In the genomic region with DNA sequence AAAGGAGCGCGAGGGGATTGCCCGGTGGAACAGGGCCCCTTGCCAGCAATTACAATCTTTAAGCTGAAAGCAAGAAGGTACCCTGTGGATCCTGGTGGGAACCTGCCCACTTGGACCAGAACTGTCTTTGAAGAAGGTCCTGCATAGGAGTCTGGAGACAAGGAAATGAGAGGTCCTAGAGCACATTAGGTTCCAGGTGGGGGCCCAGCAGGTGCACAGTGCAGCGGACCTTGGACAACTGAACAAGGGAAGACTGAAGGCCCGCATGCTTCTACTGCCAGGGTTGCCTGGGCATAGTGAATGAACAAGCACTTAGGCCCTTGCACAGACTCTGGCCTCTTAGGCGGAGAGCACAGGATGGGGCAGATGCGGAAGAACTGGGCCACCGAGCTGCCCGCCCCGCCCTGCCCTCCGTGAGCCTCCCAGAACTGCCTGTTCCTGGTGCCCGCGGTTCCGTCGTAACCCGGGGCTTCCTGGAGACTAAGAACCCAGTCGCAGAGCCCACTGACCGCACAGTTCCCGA, we compare ENCODE assay signal across 7 mouse cellular contexts. TPM values are rescaled to one million over a fixed set of nuclear protein-coding genes. Genes with fewer than 3 reads are reported as not detected.
DNase-seq lines count a peak whose midpoint lies in the region; ATAC-seq lines count a peak whose summit lies in the region.

No protein-coding gene starts in this region.

- intact Hi-C loops in gastrocnemius, postnatal 36 days (cut with DNase I), result no loop called here

- peak overlapping the region; percentile 71 for H3K27ac ChIP-seq in neural tube, embryonic 15.5 days (replicated peaks)

- 5% methylated on average over 19 of the region's 19 CpGs for WGBS in neural tube, embryonic 15.5 days

- H3K9me3 ChIP-seq in neural tube, embryonic 15.5 days (replicated peaks), result no peaks in the 10 kb centered on the region

- no peaks in the 10 kb centered on the region for H3K36me3 ChIP-seq in neural tube, embryonic 15.5 days

- peak; percentile 54 to 63 for ATAC-seq in hematopoietic stem cell, adult 5-6 weeks (replicated peaks in 1 of 2; ENCODE audit: insufficient read depth in 1 of 2, low FRiP score in 2 of 2, low TSS enrichment in 1 of 2, low read depth in 1 of 2, poor library complexity in 2 of 2, severe bottlenecking in 2 of 2)
- ATAC-seq in neural tube, embryonic 15.5 days (ENCODE audit: low FRiP score), result peak; percentile 56

- DNase-seq in spleen, postnatal 36 days (ENCODE audit: low spot score in 2 of 2), result peak; percentile 65 to 67
- no peak for DNase-seq in spleen, adult 12 weeks (ENCODE audit: low spot score)
- DNase-seq in cerebellum, postnatal 25 days, result peak; percentile 64 to 65
- DNase-seq in liver, result peak; percentile 68
- DNase-seq in gastrocnemius, postnatal 36 days, result no peak

- peak overlapping the region; percentile 72 for H3K4me3 ChIP-seq in neural tube, embryonic 15.5 days (replicated peaks)

- H3K9ac ChIP-seq in neural tube, embryonic 15.5 days (replicated peaks), result peak overlapping the region; percentile 75

- 0 out of 2 replicates have a peak, but pooled peaks cover 4% of the 10 kb centered on the region for H3K27me3 ChIP-seq in neural tube, embryonic 15.5 days (replicated peaks)

- peak overlapping the region; percentile 94 for H3K4me2 ChIP-seq in neural tube, embryonic 15.5 days

- H3K4me1 ChIP-seq in neural tube, embryonic 15.5 days, result peaks cover 26% of the 10 kb centered on the region

RNA-seq across cellular contexts. Expression of a gene that starts 0.6 kb away (rescaled TPM):
- 89.9 and 103 TPM in 2 replicates for total RNA-seq in hematopoietic stem cell, adult 5-6 weeks (2017)
- 43.9 and 46.8 TPM in 2 replicates for polyA plus RNA-seq in neural tube, embryonic 15.5 days (2015; fragmentation: Nextera tagmentation; extraction: Ambion mirVana)
- total RNA-seq in gastrocnemius, postnatal 36 days (2021), result 1 to 10 TPM; 2.2 to 2.4 TPM

RNA-seq across cellular contexts. Expression of a gene that starts 15.1 kb away (rescaled TPM):
- 136 and 149 TPM in 2 replicates for total RNA-seq in hematopoietic stem cell, adult 5-6 weeks (2017)
- 75.0 and 76.4 TPM in 2 replicates for polyA plus RNA-seq in neural tube, embryonic 15.5 days (2015; fragmentation: Nextera tagmentation; extraction: Ambion mirVana)
- total RNA-seq in gastrocnemius, postnatal 36 days (2021), result 10 to 100 TPM; 22.4 to 28.8 TPM

RNA-seq across cellular contexts. Expression of a gene that starts 15.1 kb away (rescaled TPM):
- total RNA-seq in hematopoietic stem cell, adult 5-6 weeks (2017), result 39.8 and 53.3 TPM in 2 replicates
- polyA plus RNA-seq in neural tube, embryonic 15.5 days (2015; fragmentation: Nextera tagmentation; extraction: Ambion mirVana), result 21.3 and 26.2 TPM in 2 replicates
- 10 to 100 TPM; 19.4 to 19.5 TPM for total RNA-seq in gastrocnemius, postnatal 36 days (2021)

RNA-seq across cellular contexts. Expression of a gene that starts 27.7 kb away (rescaled TPM):
- 22.3 and 28.9 TPM in 2 replicates for total RNA-seq in hematopoietic stem cell, adult 5-6 weeks (2017)
- polyA plus RNA-seq in neural tube, embryonic 15.5 days (2015; fragmentation: Nextera tagmentation; extraction: Ambion mirVana), result 38.6 and 41.7 TPM in 2 replicates
- 1 to 10 TPM; 3.1 to 3.5 TPM for total RNA-seq in gastrocnemius, postnatal 36 days (2021)

RNA-seq across cellular contexts. Expression of a gene that starts 40.4 kb away (rescaled TPM):
- 67.4 and 81.5 TPM in 2 replicates for total RNA-seq in hematopoietic stem cell, adult 5-6 weeks (2017)
- 167 and 179 TPM in 2 replicates for polyA plus RNA-seq in neural tube, embryonic 15.5 days (2015; fragmentation: Nextera tagmentation; extraction: Ambion mirVana)
- total RNA-seq in gastrocnemius, postnatal 36 days (2021), result 10 to 100 TPM; 35.7 to 38.7 TPM

Comparison
In these comparisons a context has a peak if more than half of its experiments do, and no peak if none do; other contexts are left out.
1. DNase-seq: peak in spleen, postnatal 36 days (2 of 2), cerebellum, postnatal 25 days (2 of 2) and liver (single experiment); none in spleen, adult 12 weeks (single experiment) and gastrocnemius, postnatal 36 days (0 of 2).
2. RNA of a gene that starts 0.6 kb away (total RNA-seq): 89.9 to 103 TPM in hematopoietic stem cell, adult 5-6 weeks; 2.2 to 2.4 TPM in gastrocnemius, postnatal 36 days; every median in the first group is over 10 times any median in the second.